ENCODE assay signal across 27 mouse cellular contexts in genomic region chr12:54178323-54178722, GRCm38 (mm10). TPM values are rescaled to one million over a fixed set of nuclear protein-coding genes. Genes with fewer than 3 reads are reported as not detected.
DNase-seq lines count a peak whose midpoint lies in the region; ATAC-seq and TF ChIP-seq lines count a peak whose summit lies in the region.
"Had no signal": no experiment of that assay in that cellular context is flagged by ENCODE, and none has a peak within 500 bp of the region (broad histone marks: within the 10 kb centered on the region; RNA-seq: fewer than 3 reads in every experiment).

No protein-coding gene starts in this region.

- no peak for TF ChIP-seq POLR2A in ES-Bruce4 (IDR thresholded peaks at IDR 0.05; ENCODE audit: insufficient read depth, low read length)

- H3K27ac ChIP-seq in ES-Bruce4 (ENCODE audit: insufficient read depth, low read length): 0 out of 2 replicates have a peak overlapping the region, but pooled peaks have one; percentile 0
- no peak overlapping the region for H3K27ac ChIP-seq in ES-E14 (ENCODE audit: insufficient read depth, low read depth, low read length, poor library complexity, severe bottlenecking)
- no peak overlapping the region for H3K27ac ChIP-seq in hindbrain, embryonic 14.5 days
- H3K27ac ChIP-seq: embryonic facial prominence, embryonic 13.5 days; embryonic facial prominence, embryonic 15.5 days; forebrain, embryonic 10.5 days; forebrain, embryonic 12.5 days had no signal

- no peak for ATAC-seq in megakaryocyte, adult 5-6 weeks (ENCODE audit: poor library complexity, severe bottlenecking)
- ATAC-seq in hindbrain, embryonic 14.5 days (ENCODE audit: low FRiP score): no peak
- ATAC-seq in frontal cortex, adult (ENCODE audit: low TSS enrichment): no peak
- ATAC-seq: CD4-positive, CD25-positive, alpha-beta regulatory T cell, adult 4 months; forebrain, embryonic 14.5 days; forebrain, embryonic 16.5 days had no signal

- no peaks in the 10 kb centered on the region for H3K9me3 ChIP-seq in megakaryocyte, embryonic 14.5 days
- H3K9me3 ChIP-seq in ES-Bruce4 (replicated peaks; ENCODE audit: control insufficient read depth, insufficient read depth, low read length, poor library complexity, severe bottlenecking): no peaks in the 10 kb centered on the region
- H3K9me3 ChIP-seq in ES-E14 (ENCODE audit: control insufficient read depth, insufficient read depth, low read depth, low read length): no peaks in the 10 kb centered on the region
- no peaks in the 10 kb centered on the region for H3K9me3 ChIP-seq in hindbrain, embryonic 14.5 days (ENCODE audit: control insufficient read depth, low read length)
- H3K9me3 ChIP-seq: embryonic facial prominence, embryonic 13.5 days; embryonic facial prominence, embryonic 15.5 days; forebrain, embryonic 10.5 days; forebrain, embryonic 12.5 days had no signal

- DNase-seq in ES-E14 (ENCODE audit: low read depth, low spot score): no peak
- DNase-seq in ZHBTc4 (ENCODE audit: low read depth, low spot score): peak; percentile 87
- DNase-seq in hindbrain, embryonic 14.5 days (ENCODE audit: low spot score): no peak
- DNase-seq: adrenal gland, adult 2 months; adrenal gland, postnatal 10 days; adrenal gland, postnatal 25 days; B cell, adult 2 months; cerebellum, adult 11 months; cerebellum, adult 18-20 months; cerebellum, adult 8-10 months; cerebellum, adult 9-11 months; cerebellum, postnatal 14 days; cerebellum, postnatal 36 days; embryo, embryonic 11 days had no signal

- in situ Hi-C loops in ES-E14 (cut with MboI; ENCODE audit: low sequenced_read_pairs in 2 of 2, unreplicated experiment in 2 of 2): no loop called here

- peaks cover 57% of the 10 kb centered on the region for H3K4me1 ChIP-seq in megakaryocyte, embryonic 14.5 days
- H3K4me1 ChIP-seq in ES-Bruce4 (ENCODE audit: control insufficient read depth, insufficient read depth, low read length): peaks cover 14% of the 10 kb centered on the region
- peaks cover 12 to 21% of the 10 kb centered on the region in 2 experiments; a peak in 3 of 4 replicates for H3K4me1 ChIP-seq in ES-E14 (ENCODE audit: control insufficient read depth in 2 of 2, insufficient read depth in 2 of 2, low read length in 2 of 2, poor library complexity in 1 of 2)
- no peaks in the 10 kb centered on the region for H3K4me1 ChIP-seq in hindbrain, embryonic 14.5 days (replicated peaks; ENCODE audit: control insufficient read depth, insufficient read depth, low read length)
- H3K4me1 ChIP-seq: embryonic facial prominence, embryonic 15.5 days had no signal

- peak; percentile 77 for TF ChIP-seq EP300 in ES-Bruce4 (IDR thresholded peaks at IDR 0.05; ENCODE audit: insufficient read depth, low read depth, low read length)

- peaks cover 92% of the 10 kb centered on the region for H3K36me3 ChIP-seq in megakaryocyte, embryonic 14.5 days (replicated peaks; ENCODE audit: low read length)
- H3K36me3 ChIP-seq in ES-Bruce4 (ENCODE audit: control insufficient read depth, insufficient read depth, low read length, poor library complexity, severe bottlenecking): 0 out of 2 replicates have a peak, but pooled peaks cover 2% of the 10 kb centered on the region
- H3K36me3 ChIP-seq in ES-E14 (ENCODE audit: control insufficient read depth, insufficient read depth, low read length, poor library complexity, severe bottlenecking): peaks cover 11% of the 10 kb centered on the region; the same call in 1 of the 2 replicates
- no peaks in the 10 kb centered on the region for H3K36me3 ChIP-seq in hindbrain, embryonic 14.5 days (replicated peaks; ENCODE audit: control insufficient read depth, insufficient read depth)
- H3K36me3 ChIP-seq: forebrain, embryonic 12.5 days had no signal

- TF ChIP-seq CTCF in ES-Bruce4 (IDR thresholded peaks at IDR 0.05; ENCODE audit: low read depth, low read length): no peak

- no peak overlapping the region for H3K4me2 ChIP-seq in hindbrain, embryonic 14.5 days (replicated peaks)
- H3K4me2 ChIP-seq: embryonic facial prominence, embryonic 13.5 days; embryonic facial prominence, embryonic 15.5 days; forebrain, embryonic 12.5 days had no signal

- WGBS in hindbrain, embryonic 14.5 days: 52% methylated on average over 3 of the region's 3 CpGs

- no peaks in the 10 kb centered on the region for H3K27me3 ChIP-seq in megakaryocyte, embryonic 14.5 days (replicated peaks)
- H3K27me3 ChIP-seq in ES-Bruce4 (ENCODE audit: control insufficient read depth, insufficient read depth, low read length, poor library complexity, severe bottlenecking): no peaks in the 10 kb centered on the region
- H3K27me3 ChIP-seq in hindbrain, embryonic 14.5 days (ENCODE audit: control insufficient read depth, insufficient read depth, low read length): no peaks in the 10 kb centered on the region
- H3K27me3 ChIP-seq: CH12.LX; embryonic facial prominence, embryonic 13.5 days; embryonic facial prominence, embryonic 15.5 days; forebrain, embryonic 12.5 days had no signal

- H3K9ac ChIP-seq in ES-Bruce4 (ENCODE audit: low read depth, poor library complexity, severe bottlenecking) (no peak overlapping the region), ES-E14 (ENCODE audit: insufficient read depth, low read depth, low read length, poor library complexity, severe bottlenecking) (no peak overlapping the region)
- no peak overlapping the region for H3K9ac ChIP-seq in hindbrain, embryonic 14.5 days
- H3K9ac ChIP-seq: embryonic facial prominence, embryonic 13.5 days; embryonic facial prominence, embryonic 15.5 days; forebrain, embryonic 12.5 days had no signal

- H3K4me3 ChIP-seq in megakaryocyte, embryonic 14.5 days (replicated peaks): peak overlapping the region; percentile 50
- H3K4me3 ChIP-seq in ES-Bruce4 (ENCODE audit: low read depth, low read length) (no peak overlapping the region), ES-E14 (ENCODE audit: insufficient read depth in 1 of 2, low read depth in 1 of 2, low read length in 2 of 2, poor library complexity in 1 of 2, severe bottlenecking in 1 of 2) (no peak overlapping the region)
- H3K4me3 ChIP-seq in hindbrain, embryonic 14.5 days (replicated peaks; ENCODE audit: low read length): no peak overlapping the region
- H3K4me3 ChIP-seq: embryonic facial prominence, embryonic 13.5 days; embryonic facial prominence, embryonic 15.5 days; erythroblast, embryonic 14.5 days; forebrain, embryonic 10.5 days; forebrain, embryonic 12.5 days had no signal

TF ChIP-seq in ES-E14, 5 proteins besides CTCF, POLR2A, EP300 and RAD21:
- peak; percentile 80; the same call in 1 of the 2 replicates for TF ChIP-seq MAFK (IDR thresholded peaks at IDR 0.05; ENCODE audit: insufficient read depth, low read depth, low read length)
- no peak for TF ChIP-seq ZNF384 (IDR thresholded peaks at IDR 0.05; ENCODE audit: low read depth, low read length)

RNA-seq across cellular contexts. Expression of gene Egln3, which starts 25.3 kb away (rescaled TPM):
- 47.6 and 68.3 TPM in 2 replicates for polyA plus RNA-seq in megakaryocyte, embryonic 14.5 days (2012; ENCODE audit: insufficient read depth, low replicate concordance)
- 3.3 and 3.6 TPM in 2 replicates for total RNA-seq in megakaryocyte, adult 5-6 weeks (2015)
- 1.7 and 1.9 TPM in 2 replicates for total RNA-seq in megakaryocyte, adult 5-6 weeks (2017)
- polyA plus RNA-seq in ES-Bruce4 (2011; ENCODE audit: insufficient read depth, insufficient read length, low read depth, missing spikeins): 19.2 and 20.0 TPM in 2 replicates
- total RNA-seq in ES-E14 (2012; rRNA removed): 3.9 and 6.0 TPM in 2 replicates
- polyA plus RNA-seq in hindbrain, embryonic 14.5 days (2014; fragmentation: Nextera tagmentation; extraction: Ambion mirVana): 6.5 and 6.9 TPM in 2 replicates
- polyA plus RNA-seq: erythroblast, embryonic 14.5 days had no signal
